Mouse (Mus musculus) left cerebral cortex, postnatal 4 days (tissue): ENCODE measurements at regions not wholly inside any gene's neighbourhood (a gene's known extent, or its start where the extent isn't known, plus 50 kb on each side); places are given as distances from the start of the nearest gene placed in this dataset.

ENCODE experiments used
- DNase-seq: peaks from one replicate; pipeline ENCODE4 v3.0.0-alpha.2; 2022
- intact Hi-C: fragments of 180-260 bp; cut with DNase I; formaldehyde crosslinking; loops from one replicate; pipeline ENCODE4 v1.15.1; 2025

DNA sequence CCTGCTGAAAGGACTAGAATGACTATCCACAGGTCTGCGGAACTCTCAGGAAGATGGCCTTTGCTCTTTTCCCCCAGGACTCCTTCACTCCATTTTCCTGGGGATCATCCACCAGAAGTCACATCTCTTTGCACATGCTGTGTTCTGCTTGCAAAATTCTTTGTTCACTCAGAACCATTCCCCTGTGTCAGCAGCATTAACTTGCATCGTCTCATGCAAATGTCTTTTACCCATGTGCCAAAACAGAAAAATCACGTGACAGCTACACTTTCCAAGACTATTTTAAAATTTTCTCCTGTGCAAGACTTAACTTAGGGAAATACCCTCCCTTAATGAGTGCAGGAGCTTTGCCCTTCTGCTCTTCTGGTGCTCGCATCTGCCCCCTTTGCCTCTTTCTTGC, 306.2 kb upstream of the Sox11 start:
- intact Hi-C loops: no loop called here
- DNase-seq: no peak

DNA sequence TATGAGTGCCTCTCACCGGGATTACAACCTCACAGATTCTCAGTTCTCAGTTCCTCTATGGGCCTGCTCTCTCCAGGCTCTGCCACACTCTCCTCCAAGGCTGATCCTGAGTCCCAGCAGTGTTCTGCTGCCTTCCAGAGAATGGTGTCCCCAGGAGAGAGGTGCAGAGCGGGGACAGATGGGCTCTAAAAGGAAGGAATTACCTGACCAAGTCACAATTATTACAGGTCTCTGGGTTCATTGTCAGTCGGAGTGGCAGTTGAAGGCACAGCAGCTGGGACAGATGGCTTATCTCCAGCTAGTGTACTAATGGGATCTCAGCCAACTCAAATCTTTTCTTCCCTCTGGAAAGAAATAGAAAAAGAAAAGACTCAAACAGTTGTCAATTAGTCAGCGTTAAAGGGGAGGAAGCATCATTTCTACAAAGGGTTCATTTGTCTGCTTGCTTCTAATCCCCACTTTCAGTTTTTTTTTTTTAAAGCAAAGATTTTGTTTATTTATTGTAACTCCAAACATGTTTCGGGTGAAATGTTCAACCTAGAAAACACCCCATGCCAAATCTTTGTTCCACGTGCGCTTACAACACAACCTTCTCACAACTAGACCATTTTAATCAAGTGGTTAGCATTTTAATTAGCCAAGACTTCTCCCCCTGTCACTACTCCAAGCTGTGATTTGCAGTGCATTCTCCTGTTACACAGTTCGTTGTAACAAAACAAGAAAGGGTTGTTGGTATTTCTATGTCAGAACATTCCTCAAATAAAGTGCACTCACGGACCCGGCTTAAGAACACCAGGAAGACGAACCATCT, 304.3 kb upstream of the Sox11 start:
- peak; percentile 34 for DNase-seq
- intact Hi-C loops: no loop called here

DNA sequence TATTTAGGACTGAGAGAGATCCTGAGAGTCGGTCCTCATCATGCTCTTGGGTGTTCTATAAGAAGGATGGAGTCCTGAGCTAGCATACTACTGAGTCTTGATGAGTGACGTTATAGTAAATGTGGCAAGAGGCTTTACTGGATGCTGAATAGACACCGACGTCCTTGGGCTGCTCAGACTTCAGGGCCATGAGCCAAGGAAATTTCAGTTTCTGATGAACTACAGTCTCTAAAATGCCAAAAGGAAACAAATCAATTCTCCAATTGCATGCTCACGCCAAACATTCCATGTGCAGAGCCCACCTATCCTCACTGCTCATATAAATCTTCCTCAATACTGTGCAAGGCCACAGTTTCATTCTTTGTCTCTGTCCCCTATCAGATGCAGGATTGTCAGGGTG, 277.2 kb upstream of the Sox11 start:
- intact Hi-C loops: no loop called here
- no peak for DNase-seq

DNA sequence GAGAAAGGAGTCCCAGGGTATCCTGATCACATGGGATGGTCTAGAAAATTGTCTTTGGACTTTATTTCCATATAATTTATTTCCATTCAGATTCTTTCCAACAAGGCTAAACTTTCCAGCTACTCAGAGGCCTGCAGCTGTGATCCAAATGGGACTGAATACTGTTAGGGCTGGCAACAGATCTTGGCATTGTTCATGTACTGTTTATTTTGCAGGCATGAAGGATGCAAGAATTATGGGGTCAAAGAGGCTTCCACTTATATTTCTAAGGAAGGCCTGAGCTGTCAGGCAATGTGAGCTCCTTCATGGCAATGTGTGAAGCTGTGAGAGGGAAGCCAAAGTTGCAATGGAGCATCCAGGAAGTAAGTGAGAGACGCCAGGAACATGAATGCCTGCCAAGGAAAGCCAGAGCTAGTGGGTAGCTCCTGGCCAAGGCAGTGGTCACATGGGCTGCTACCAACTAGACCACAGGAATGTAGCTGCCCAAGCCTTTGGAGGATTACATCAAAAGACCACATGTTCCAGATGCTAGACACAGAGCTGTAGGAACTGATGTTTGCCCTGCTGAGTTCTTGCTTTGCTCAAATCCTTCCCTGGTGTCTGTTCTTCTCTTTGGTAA, 261.8 kb upstream of the Sox11 start:
- DNase-seq: peak; percentile 71
- intact Hi-C loops: no loop called here

DNA sequence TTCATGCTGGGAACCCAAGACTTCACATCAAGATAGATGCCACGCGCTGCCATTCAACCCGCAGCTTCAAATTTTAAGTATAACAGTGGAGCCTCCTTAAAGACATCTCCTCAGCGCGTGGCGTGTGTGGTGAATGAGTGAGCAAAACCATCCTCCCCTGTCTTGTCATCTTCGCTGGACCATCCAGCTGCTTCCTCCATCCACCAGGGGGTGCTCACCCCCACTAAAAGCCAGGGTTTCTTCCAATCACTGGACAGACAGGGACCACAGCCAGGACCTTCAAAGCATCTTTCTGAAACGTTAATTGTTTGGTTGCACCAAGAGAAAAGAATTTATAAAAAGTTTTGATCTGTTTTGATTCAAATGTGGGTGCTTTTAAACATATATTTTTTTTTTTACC, 256.8 kb upstream of the Sox11 start:
- intact Hi-C loops: loop anchor here (5.0 to 10.0 kb wide), 3 partner anchors 254 to 1064 kb away; partner anchors contain the start of gene Sox11
- DNase-seq: peak; percentile 83

DNA sequence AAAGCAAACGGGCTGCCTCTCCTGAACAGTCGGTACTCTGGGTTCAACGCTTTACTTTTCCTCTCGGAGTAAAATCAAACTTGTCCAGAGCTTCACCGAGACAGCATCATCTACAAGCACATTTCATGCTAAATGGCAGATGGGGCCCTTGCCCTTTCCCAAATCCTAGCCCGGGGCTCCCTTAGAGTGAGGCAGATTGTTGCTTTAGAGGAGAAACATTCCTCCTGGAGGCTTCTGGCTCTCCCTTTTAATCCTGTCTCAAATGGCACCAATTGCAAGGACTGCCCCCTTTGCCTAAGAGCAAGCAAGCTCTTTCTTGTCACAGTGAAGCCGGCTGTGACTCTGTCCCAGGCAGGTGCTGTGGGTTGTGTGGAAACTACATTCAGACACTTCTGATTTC, 255.5 kb upstream of the Sox11 start:
- DNase-seq: peak; percentile 20

DNA sequence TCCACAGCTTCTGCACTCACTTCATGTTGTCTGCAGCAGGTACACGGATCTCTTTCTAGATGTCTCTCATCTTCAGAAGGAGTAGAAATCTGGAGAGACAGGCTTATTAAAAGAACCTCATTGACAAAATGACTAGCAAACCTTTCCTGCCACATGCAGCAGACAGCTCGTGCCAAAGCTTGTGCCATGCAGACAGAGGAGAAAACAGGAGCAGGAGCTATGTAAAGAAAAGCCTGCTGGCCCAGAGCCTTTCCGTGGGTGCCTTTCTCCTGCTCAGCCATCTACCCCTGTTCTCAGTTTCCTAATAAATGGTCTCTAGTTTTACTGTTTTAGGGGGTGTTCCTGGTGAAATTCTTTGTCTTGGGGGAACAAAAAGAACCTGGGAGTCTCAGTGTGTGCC, 254.9 kb upstream of the Sox11 start:
- DNase-seq: no peak
- intact Hi-C loops: loop anchor here (5.0 to 10.0 kb wide), 3 partner anchors 253 to 1063 kb away; partner anchors contain the start of gene Sox11

More for the DNA sequence above, 255.5 kb upstream of the Sox11 start:
- intact Hi-C loops: loop anchor here (5.0 to 10.0 kb wide), 3 partner anchors 253 to 1063 kb away; partner anchors contain the start of gene Sox11

DNA sequence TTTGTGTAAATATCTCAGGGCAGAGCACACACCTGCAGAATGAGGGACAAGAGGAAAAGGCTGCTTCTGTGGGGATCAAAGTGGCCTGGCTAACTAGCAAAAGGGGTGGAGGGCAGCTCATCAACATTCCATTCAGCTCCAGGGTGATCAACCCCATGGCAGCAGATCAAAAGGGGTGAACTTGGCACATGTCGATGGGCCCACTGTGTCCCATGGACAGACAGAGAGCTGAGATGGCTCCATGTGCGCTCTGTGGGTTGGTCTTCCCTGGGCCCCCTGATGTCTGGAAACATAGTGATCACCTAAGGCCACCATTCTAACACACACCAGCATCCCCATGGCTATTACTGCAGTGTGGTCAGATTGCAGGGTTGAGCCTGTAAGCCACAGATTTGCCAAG, 253.2 kb upstream of the Sox11 start:
- no peak for DNase-seq
- intact Hi-C loops: loop anchor here (5.0 to 10.0 kb wide), 3 partner anchors 251 to 1061 kb away; partner anchors contain the start of gene Sox11

DNA sequence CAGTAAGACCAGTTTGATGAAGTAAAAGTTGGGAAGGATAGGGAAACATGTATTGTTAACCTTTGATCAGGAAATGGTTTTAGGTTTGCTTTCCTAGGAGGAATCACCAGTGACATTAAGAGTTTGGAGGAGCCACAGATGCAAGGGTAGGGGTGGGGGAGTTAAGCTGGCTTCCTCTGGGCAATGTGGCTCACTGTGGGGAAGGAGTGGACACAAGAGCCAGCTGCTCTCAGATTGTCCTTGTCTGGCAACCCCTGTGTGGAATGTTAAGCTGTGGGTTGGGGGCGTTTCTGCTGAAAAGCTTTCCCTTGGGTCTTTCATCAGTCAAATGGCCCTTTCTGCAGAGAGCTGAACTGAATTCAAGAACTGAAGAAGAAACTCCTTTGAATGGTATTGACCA, 251.1 kb upstream of the Sox11 start:
- no peak for DNase-seq
- intact Hi-C loops: loop anchor here (10.0 kb wide), 2 partner anchors 249 to 1059 kb away; partner anchors contain the start of gene Sox11

DNA sequence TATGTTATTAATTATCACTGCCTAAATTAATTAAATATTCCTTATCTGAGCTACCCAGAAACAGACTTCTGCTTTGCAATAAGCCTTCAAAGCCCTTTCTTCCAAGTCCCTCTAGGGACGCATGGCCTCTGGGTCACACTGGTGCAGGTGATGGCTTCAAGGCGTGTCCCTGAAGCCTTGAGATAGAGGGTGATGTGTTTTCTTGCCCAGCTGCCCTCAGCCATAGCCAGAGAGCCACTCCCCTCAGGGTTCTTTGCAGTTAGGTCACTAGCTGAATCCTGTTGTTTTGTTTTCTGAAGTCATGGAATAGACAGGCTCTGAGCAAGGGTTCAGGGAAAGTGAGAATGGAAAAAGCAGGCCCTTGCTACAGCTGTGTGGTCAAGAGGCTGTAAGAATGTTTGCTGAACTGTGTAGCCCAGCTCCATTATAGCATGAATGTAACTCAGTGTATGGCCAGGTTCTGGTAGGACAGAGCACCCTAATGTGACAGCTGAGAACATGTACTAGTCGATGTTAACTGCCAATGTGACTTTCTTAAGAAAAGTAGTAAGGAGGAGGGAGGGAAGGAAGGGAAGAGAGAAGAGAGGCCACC, 233.8 kb upstream of the Sox11 start:
- no peak for DNase-seq
- intact Hi-C loops: no loop called here

DNA sequence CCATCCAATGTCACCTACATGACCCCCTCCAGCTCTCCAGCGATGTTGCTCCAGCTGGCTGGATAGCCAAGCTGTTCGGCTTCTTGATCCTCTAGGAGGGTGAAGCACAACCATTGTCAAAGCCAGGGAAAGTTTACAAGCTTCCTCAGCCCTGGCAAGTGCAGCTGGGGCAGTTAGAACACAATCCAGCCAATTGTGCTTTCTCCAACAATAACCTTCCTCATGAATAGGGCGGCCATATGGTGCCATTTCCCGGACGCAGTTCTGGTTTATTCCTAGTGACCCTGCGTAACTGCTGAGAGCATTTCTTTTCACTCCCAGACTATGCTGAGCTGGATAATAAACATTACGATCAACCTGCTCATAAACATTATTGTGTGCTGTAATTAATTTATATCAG, 233.3 kb upstream of the Sox11 start:
- peak; percentile 27 for DNase-seq
- intact Hi-C loops: no loop called here

DNA sequence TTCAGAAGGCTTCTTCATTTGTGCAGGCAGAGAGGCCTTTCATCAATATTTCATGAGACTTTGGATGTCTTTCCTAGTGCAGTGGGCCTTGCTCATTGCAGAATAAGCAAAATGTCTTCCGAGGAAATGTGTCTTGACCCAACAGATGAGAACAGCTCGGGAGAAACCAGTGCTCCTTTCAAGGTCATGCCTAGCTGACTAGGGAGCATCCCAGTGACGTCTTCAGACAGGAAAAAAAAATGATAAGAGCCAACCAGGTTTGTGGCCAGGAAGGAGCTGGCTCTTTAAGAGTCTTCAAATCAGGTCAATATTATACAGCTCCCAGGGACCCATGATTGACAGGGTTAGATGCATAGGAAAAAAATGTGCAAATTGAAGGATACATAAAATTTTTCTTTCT, 224.9 kb upstream of the Sox11 start:
- no peak for DNase-seq
- intact Hi-C loops: no loop called here

DNA sequence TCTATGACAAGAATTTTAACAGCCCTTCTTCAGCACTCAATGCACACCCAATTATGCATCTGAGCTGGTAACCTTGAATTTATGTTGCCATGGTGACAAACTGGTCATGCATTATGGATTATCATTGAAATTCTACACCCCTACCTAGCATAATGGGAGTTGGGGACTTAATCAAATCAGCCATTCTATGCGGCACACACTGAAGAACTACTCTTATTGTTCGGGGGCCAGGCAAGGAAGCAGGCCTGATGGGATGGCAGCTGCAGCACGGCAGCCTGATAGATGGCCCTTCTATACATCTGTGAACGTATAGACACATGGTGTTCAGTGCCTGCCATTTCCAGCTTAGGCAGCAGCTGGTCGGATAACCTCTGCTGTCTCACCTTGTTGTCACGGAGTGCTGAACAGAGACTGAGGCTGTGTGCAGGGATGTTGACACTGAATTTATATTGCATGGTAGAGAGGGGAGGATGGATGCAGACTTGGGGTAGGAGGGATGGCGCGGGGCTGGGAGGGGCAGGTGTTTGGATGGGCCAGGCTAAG, 223.7 kb upstream of the Sox11 start:
- intact Hi-C loops: no loop called here
- no peak for DNase-seq

DNA sequence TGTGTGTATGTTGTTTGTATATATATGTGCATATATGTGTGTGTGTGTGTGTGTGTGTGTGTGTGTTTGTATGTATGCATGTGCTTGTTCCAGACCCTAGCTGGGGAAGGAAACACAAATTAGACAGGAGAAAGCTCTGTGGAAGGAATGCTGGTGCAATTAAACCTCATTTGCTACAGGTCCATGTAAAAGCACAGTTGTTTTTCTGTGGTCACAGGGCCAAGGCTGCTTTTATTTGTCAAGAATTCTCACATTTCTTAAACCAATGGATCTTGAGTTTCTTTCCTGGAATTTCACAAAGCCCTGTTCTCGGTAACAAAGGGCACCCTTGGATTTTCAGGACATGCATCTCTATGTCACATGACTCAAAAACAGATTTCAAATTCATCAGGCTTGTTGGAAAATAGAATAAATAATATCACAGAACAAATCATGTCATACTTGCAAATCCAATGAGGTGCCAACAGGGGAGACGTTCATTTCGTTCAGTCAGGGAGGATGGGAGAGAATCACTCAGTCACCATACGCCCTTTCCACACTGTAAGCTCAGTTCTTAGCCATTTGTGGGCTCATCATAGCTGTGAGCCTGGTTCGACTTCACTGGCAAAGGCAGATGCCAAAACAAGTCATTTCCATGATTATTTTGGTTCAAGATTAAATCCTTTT, 222.4 kb upstream of the Sox11 start:
- no peak for DNase-seq
- intact Hi-C loops: no loop called here

DNA sequence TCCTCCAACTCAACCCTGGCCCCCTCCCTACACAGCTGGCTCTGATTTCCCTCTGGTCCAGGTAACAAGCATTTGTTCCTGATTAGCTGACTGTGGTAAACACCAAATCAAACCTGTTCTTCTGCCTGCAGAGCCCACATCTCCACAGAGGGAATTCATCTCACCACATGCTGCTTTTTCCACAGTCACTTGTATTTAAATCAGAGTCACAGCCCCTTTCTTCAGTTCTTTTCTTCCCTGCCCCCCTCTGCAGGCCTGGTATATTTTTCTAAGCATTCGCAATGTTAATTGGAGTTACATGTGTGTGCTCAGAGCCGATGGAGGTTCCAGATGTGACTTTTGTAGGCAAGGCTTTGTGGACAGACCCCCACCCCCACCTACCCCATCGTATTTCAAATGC, 221.5 kb upstream of the Sox11 start:
- intact Hi-C loops: no loop called here
- DNase-seq: no peak

DNA sequence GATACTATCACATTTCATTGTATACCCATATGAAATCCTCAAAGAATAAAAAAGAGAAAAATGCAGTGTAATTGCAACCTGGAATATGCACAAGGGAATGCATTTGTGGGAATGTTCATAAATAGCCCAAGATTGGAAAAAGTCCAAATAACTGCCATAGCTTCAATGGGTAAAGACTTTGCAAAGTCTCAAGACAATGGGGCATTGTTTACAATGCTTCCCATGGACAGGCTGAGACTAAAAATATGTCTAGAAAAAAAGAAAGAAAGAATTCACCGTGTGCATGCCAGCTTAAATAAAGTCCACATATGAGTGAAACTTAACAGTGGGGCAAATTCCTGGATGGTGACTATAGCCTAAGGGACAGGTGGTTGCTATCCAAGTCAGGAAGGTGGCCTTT, 210.4 kb upstream of the Sox11 start:
- no peak for DNase-seq
- intact Hi-C loops: no loop called here

DNA sequence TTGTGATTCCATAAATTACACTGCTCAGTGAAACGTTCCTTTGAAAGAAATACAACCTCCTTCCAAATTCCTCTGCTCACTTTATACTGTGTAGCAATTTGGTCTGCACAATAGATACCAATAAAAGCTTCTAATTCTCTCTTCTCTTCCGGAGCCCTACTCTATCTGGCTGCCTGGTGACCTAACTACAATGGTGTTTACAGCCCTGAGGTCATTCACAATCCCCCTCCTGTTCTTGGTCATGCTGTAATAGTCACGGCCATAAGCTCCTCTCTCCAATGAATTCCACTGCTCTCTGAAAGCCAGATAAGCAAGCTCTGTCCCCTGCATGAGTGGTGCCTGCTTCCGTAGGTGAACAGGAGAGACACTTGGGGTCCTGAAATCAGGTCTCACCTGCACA, 195.8 kb upstream of the Sox11 start:
- DNase-seq: no peak
- intact Hi-C loops: no loop called here

DNA sequence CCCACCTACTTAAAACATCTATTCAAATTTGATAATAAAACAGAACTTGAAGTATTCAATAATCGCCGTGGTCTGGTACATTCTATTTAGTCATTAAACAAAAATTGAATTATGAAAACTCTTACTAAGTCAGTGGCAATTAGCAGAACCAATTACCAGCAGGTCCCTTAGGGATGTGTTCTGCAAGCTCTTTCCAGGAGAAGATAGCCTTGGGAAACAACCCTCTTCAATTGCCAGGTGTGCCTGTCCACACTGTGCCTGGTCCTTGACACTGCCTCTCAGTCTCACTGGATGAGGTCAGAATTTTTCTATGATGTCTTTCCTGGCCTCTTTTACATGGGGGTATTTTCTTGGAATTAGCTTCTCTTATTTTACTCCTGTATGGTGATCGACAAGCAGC, 195.1 kb upstream of the Sox11 start:
- intact Hi-C loops: no loop called here
- DNase-seq: no peak

DNA sequence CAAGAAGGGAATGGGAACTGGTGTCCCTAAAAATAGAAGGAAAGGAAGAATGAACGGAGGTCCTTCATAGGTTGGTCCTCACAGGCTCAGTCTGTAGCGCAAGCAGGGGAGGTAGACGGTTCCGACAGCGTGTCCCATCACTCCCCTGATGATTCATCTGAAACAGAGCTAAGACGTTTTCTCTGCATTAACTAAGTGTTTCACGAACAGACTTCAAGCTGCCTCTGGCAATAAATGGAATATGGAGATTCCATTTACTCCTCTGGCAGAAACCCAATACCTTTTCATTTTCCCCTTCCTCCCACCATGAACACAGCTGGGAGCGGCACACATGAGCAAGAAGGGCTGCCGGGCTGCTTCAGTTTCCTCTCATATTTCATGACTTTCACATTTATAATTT, 194.6 kb upstream of the Sox11 start:
- intact Hi-C loops: no loop called here
- DNase-seq: no peak

DNA sequence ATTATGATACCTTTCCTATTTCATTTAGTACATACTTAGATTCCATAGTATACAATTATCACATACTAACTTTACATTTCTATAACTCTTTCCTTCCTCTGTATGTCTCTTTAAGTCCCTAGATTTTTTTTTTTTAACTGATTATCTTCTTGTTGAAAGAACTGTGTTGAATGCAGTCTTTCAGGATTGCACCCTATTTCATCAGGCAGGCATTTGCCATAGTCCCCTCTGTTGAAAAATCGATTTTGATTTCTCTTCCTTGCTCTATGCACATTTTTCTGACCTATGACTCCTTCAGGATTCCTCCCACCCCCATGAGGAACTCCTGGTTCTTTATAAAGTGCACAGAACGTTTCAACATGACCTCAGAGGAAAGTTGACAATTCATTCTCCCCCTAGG, 183.2 kb upstream of the Sox11 start:
- no peak for DNase-seq
- intact Hi-C loops: no loop called here

DNA sequence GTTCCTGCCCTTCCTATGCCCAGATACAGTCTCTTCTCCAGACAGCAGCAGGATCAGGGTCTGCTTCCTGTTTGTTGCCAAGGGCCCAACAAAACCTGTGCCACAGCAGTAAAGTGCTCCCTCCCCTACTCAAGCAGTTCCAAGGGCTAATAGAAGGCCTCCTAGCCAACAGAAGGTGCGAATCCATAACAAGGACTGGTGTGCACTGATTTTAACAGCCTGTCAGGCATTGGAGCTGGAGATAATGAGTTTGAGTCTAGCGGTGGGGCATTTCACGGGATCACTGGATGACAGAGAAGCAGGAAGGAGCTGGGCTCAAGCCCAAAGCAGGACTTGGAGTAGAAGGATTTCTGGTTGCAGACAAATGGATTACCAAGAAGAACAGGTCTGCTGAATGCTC, 170.9 kb upstream of the Sox11 start:
- intact Hi-C loops: no loop called here
- DNase-seq: no peak
